Mouse (Mus musculus) lung, embryonic 16.5 days (tissue): ENCODE data around the gene Smim6. TPM values are rescaled to one million over a fixed set of nuclear protein-coding genes. Genes with fewer than 3 reads are reported as not detected.
A peak's percentile ranks its signal among the peaks of the same experiment; 100 is the strongest.

ENCODE experiments used
- ATAC-seq: fragments of 200-750 bp; cut with Nextera tagmentation; 2 replicates; pipeline ENCODE4 v1.8.0; 2017; ENCODE audit warnings: low read depth, mild to moderate bottlenecking, moderate library complexity
- H3K27ac ChIP-seq: fragments of 300-500 bp; sonication (generic); 2 replicates; pipeline ENCODE4 v1.5.1; 2014; ENCODE audit warnings: mild to moderate bottlenecking, control low read depth, low read length
- H3K27me3 ChIP-seq: fragments of 300-500 bp; sonication (generic); 2 replicates; pipeline ENCODE4 v1.6.1; 2014; ENCODE audit warnings: low read depth, low read length, mixed read lengths; ENCODE audit not compliant: control insufficient read depth, insufficient read depth
- H3K36me3 ChIP-seq: fragments of 300-500 bp; sonication (generic); 2 replicates; pipeline ENCODE4 v1.6.1; 2014; ENCODE audit warnings: low read length; ENCODE audit not compliant: control insufficient read depth, insufficient read depth
- H3K4me1 ChIP-seq: fragments of 300-500 bp; sonication (generic); replicated peaks from 2 replicates; pipeline ENCODE4 v1.6.1; 2014; ENCODE audit warnings: low read length, mixed read lengths; ENCODE audit not compliant: control insufficient read depth, insufficient read depth
- H3K4me2 ChIP-seq: fragments of 300-500 bp; sonication (generic); 2 replicates; pipeline ENCODE4 v1.6.1; 2014; ENCODE audit warnings: low read depth, low read length, control low read depth
- H3K4me3 ChIP-seq: fragments of 300-500 bp; sonication (generic); 2 replicates; pipeline ENCODE4 v1.5.1; 2014; ENCODE audit warnings: mild to moderate bottlenecking, low read length, control low read depth
- H3K9ac ChIP-seq: fragments of 300-500 bp; sonication (generic); 2 replicates; pipeline ENCODE4 v1.6.1; 2014; ENCODE audit warnings: low read length, control low read depth
- H3K9me3 ChIP-seq: fragments of 300-500 bp; sonication (generic); 2 replicates; pipeline ENCODE4 v1.6.1; 2016; ENCODE audit warnings: low read length; ENCODE audit not compliant: control insufficient read depth
- WGBS: fragments of 180-500 bp; shearing (Covaris S2); extraction: QIAGEN DNeasy Blood & Tissue Kit; methylation state at CpG from one replicate; pipeline ENCODE4 v1.1.7; 2014; 5-methylcytosine and 5-hydroxymethylcytosine counted together
- polyA plus RNA-seq: library from polyadenylated mRNA; unstranded; fragments of >200 nt; fragmentation: Nextera tagmentation; extraction: Ambion mirVana; gene quantifications from 2 replicates; pipeline ENCODE4 v1.2.1, GENCODE M21; 2015

The Smim6 gene
- polyA plus RNA-seq, 1 experiment from 2014 or later = 35.5 TPM

GRCm38 (mm10) chr11:115921986-115922385 is 10.2 kb downstream of the Smim6 start:
- WGBS = 94% methylated on average over 1 of the region's 1 CpGs
- Histone ChIP-seq H3K27me3 (no peaks in the 10 kb centered on the region), H3K4me2 (no peak overlapping the region), H3K27ac (no peak overlapping the region), H3K4me1 (no peaks in the 10 kb centered on the region), H3K36me3 (peaks cover 2% of the 10 kb centered on the region; the same call in 1 of the 2 replicates), H3K9ac (no peak overlapping the region), H3K9me3 (no peaks in the 10 kb centered on the region), H3K4me3 (no peak overlapping the region)
- ATAC-seq = no peak

- no peaks in the 10 kb centered on the region for H3K27me3 ChIP-seq
- peaks cover 7% of the 10 kb centered on the region for H3K4me1 ChIP-seq
- no peak overlapping the region for H3K4me2 ChIP-seq
- no peaks in the 10 kb centered on the region for H3K36me3 ChIP-seq
- no peak overlapping the region for H3K27ac ChIP-seq
- no peaks in the 10 kb centered on the region for H3K9me3 ChIP-seq
- no peak for ATAC-seq
- WGBS = 85% methylated on average over 8 of the region's 8 CpGs
- no peak overlapping the region for H3K4me3 ChIP-seq
- no peak overlapping the region for H3K9ac ChIP-seq
Observed at GRCm38 (mm10) chr11:115929031-115929430, 17.2 kb downstream of the Smim6 start.

- H3K27me3 ChIP-seq = no peaks in the 10 kb centered on the region
- H3K4me2 ChIP-seq = no peak overlapping the region
- H3K36me3 ChIP-seq = no peaks in the 10 kb centered on the region
- WGBS = 78% methylated on average over 2 of the region's 3 CpGs
- H3K9ac ChIP-seq = no peak overlapping the region
- H3K4me3 ChIP-seq = no peak overlapping the region
- no peak overlapping the region for H3K27ac ChIP-seq
- H3K4me1 ChIP-seq = peaks cover 14% of the 10 kb centered on the region
- H3K9me3 ChIP-seq = no peaks in the 10 kb centered on the region
- ATAC-seq = no peak
Observed at GRCm38 (mm10) chr11:115929818-115930217, 18.0 kb downstream of the Smim6 start.

GRCm38 (mm10) chr11:115931235-115931634 is 19.4 kb downstream of the Smim6 start:
- Histone ChIP-seq H3K9me3 (no peaks in the 10 kb centered on the region), H3K9ac (no peak overlapping the region), H3K27me3 (no peaks in the 10 kb centered on the region), H3K36me3 (no peaks in the 10 kb centered on the region; the same call in 1 of the 2 replicates), H3K4me2 (no peak overlapping the region), H3K4me3 (no peak overlapping the region), H3K27ac (no peak overlapping the region), H3K4me1 (peaks cover 14% of the 10 kb centered on the region)
- ATAC-seq = no peak
- WGBS = 64% methylated on average over 3 of the region's 3 CpGs

- peak within 1 kb of the TSS; percentile 77 for H3K9ac ChIP-seq
- H3K27me3 ChIP-seq = no peaks in the 10 kb centered on the region
- under 1% methylated on average over 28 of the region's 28 CpGs for WGBS
- H3K36me3 ChIP-seq = peaks cover 7% of the 10 kb centered on the region; the same call in 1 of the 2 replicates
- H3K9me3 ChIP-seq = no peaks in the 10 kb centered on the region
- ATAC-seq = peak; percentile 100
- H3K4me2 ChIP-seq = peak within 1 kb of the TSS; percentile 91
- peak within 1 kb of the TSS; percentile 74 for H3K4me3 ChIP-seq
- no peak within 1 kb of the TSS for H3K27ac ChIP-seq
- H3K4me1 ChIP-seq = peaks cover 14% of the 10 kb centered on the region
Observed at GRCm38 (mm10) chr11:115933108-115933746, 21.4 kb downstream of the Smim6 start, which contains the start of the genes Sap30bp and Recql5. Sap30bp (plus strand) TSS chr11:115933282. Recql5 (minus strand) TSS chr11:115933477.

- H3K9ac ChIP-seq = peak overlapping the region; percentile 77
- WGBS = under 1% methylated on average over 16 of the region's 16 CpGs
- peak overlapping the region; percentile 91 for H3K4me2 ChIP-seq
- no peaks in the 10 kb centered on the region for H3K27me3 ChIP-seq
- H3K27ac ChIP-seq = no peak overlapping the region
- H3K9me3 ChIP-seq = no peaks in the 10 kb centered on the region
- H3K4me1 ChIP-seq = peaks cover 14% of the 10 kb centered on the region
- peak; percentile 30 for ATAC-seq
- H3K36me3 ChIP-seq = peaks cover 10% of the 10 kb centered on the region; the same call in 1 of the 2 replicates
- H3K4me3 ChIP-seq = peak overlapping the region; percentile 74
Observed at GRCm38 (mm10) chr11:115933747-115934110, 21.9 kb downstream of the Smim6 start.

GRCm38 (mm10) chr11:115939690-115940329 is 28.0 kb downstream of the Smim6 start:
- H3K36me3 ChIP-seq = peaks cover 24% of the 10 kb centered on the region
- ATAC-seq = peak; percentile 41; the same call in 1 of the 2 replicates

GRCm38 (mm10) chr11:115941980-115942379 is 30.2 kb downstream of the Smim6 start:
- no peak overlapping the region for H3K4me3 ChIP-seq
- 71% methylated on average over 7 of the region's 7 CpGs for WGBS
- no peak for ATAC-seq
- peaks cover 24% of the 10 kb centered on the region for H3K36me3 ChIP-seq
- no peak overlapping the region for H3K9ac ChIP-seq
- H3K27me3 ChIP-seq = no peaks in the 10 kb centered on the region
- H3K9me3 ChIP-seq = no peaks in the 10 kb centered on the region
- H3K27ac ChIP-seq = no peak overlapping the region
- H3K4me1 ChIP-seq = no peaks in the 10 kb centered on the region
- H3K4me2 ChIP-seq = no peak overlapping the region

More at GRCm38 (mm10) chr11:115939690-115940329, 28.0 kb downstream of the Smim6 start:
- Histone ChIP-seq H3K9ac (no peak overlapping the region), H3K27ac (no peak overlapping the region), H3K4me1 (no peaks in the 10 kb centered on the region), H3K4me2 (no peak overlapping the region), H3K9me3 (no peaks in the 10 kb centered on the region), H3K27me3 (no peaks in the 10 kb centered on the region), H3K4me3 (no peak overlapping the region)
- 31% methylated on average over 6 of the region's 6 CpGs for WGBS

- Histone ChIP-seq H3K36me3 (peaks cover 12% of the 10 kb centered on the region), H3K27me3 (no peaks in the 10 kb centered on the region), H3K27ac (no peak overlapping the region), H3K4me3 (no peak overlapping the region), H3K9ac (no peak overlapping the region), H3K4me1 (no peaks in the 10 kb centered on the region), H3K4me2 (no peak overlapping the region), H3K9me3 (no peaks in the 10 kb centered on the region)
- ATAC-seq = no peak
- 88% methylated on average over 7 of the region's 8 CpGs for WGBS
Observed at GRCm38 (mm10) chr11:115945247-115945646, 33.4 kb downstream of the Smim6 start.
